Mouse (Mus musculus) hindbrain, postnatal 0 days (tissue): ENCODE data around the gene Mgat4a. TPM values are rescaled to one million over a fixed set of nuclear protein-coding genes. Genes with fewer than 3 reads are reported as not detected.

Experiments
- ATAC-seq: fragments of 200-750 bp; cut with Nextera tagmentation; 2 replicates; pipeline ENCODE4 v1.8.0; 2017; ENCODE audit warnings: mild to moderate bottlenecking, moderate TSS enrichment, moderate library complexity
- DNase-seq: peaks from one replicate; pipeline ENCODE4 v3.0.0-alpha.2; 2015; ENCODE audit warnings: low spot score
- H3K27ac ChIP-seq: fragments of 300-500 bp; sonication (generic); 2 replicates; pipeline ENCODE4 v1.5.1; 2014; ENCODE audit warnings: mild to moderate bottlenecking
- H3K27me3 ChIP-seq: fragments of 300-500 bp; sonication (generic); 2 replicates; pipeline ENCODE4 v1.6.1; 2014; ENCODE audit warnings: low read length, mixed read lengths; ENCODE audit not compliant: insufficient read depth
- H3K36me3 ChIP-seq: fragments of 300-500 bp; sonication (generic); 2 replicates; pipeline ENCODE4 v1.6.1; 2014; ENCODE audit warnings: low read length, mixed read lengths; ENCODE audit not compliant: insufficient read depth
- H3K4me1 ChIP-seq: fragments of 300-500 bp; sonication (generic); 2 replicates; pipeline ENCODE4 v1.6.1; 2014; ENCODE audit warnings: antibody characterized with exemption, low read length, mixed read lengths; ENCODE audit not compliant: insufficient read depth
- H3K4me2 ChIP-seq: fragments of 300-500 bp; sonication (generic); 2 replicates; pipeline ENCODE4 v1.6.1; 2014; ENCODE audit warnings: low read depth, mild to moderate bottlenecking, low read length, moderate library complexity, mixed read lengths
- H3K4me3 ChIP-seq: fragments of 300-500 bp; sonication (generic); 2 replicates; pipeline ENCODE4 v1.5.1; 2014; ENCODE audit warnings: low read length
- H3K9ac ChIP-seq: fragments of 300-500 bp; sonication (generic); replicated peaks from 2 replicates; pipeline ENCODE4 v1.6.1; 2014; ENCODE audit warnings: mild to moderate bottlenecking, low read length, moderate library complexity, mixed read lengths
- H3K9me3 ChIP-seq: fragments of 300-500 bp; sonication (generic); 2 replicates; pipeline ENCODE4 v1.6.1; 2016; ENCODE audit warnings: low read length, mixed read lengths
- CTCF ChIP-seq: IDR thresholded peaks from 2 replicates; pipeline ENCODE4 v1.5.1; 2016; ENCODE audit warnings: antibody characterized with exemption, control low read depth, low read depth
- WGBS: fragments of 180-500 bp; shearing (Covaris S2); extraction: QIAGEN DNeasy Blood & Tissue Kit; methylation state at CpG from one replicate; pipeline ENCODE4 v1.1.7; 2014; 5-methylcytosine and 5-hydroxymethylcytosine counted together
- polyA plus RNA-seq: library from polyadenylated mRNA; unstranded; fragments of >200 nt; fragmentation: Nextera tagmentation; extraction: Ambion mirVana; gene quantifications from 2 replicates; pipeline ENCODE4 v1.2.1, GENCODE M21; 2015
- total RNA-seq: library from RNA; depleted of rRNA; stranded (reverse); fragments of >200 nt; gene quantifications from 2 replicates; pipeline ENCODE4 v1.2.3, GENCODE M21; 2014

Gene Mgat4a
- total and polyA plus RNA-seq, 2 experiments from 2014 or later = 10.5 to 20.0 TPM

- Histone ChIP-seq H3K27me3 (no peaks in the 10 kb centered on the region), H3K36me3 (peaks cover 11% of the 10 kb centered on the region), H3K27ac (no peak overlapping the region), H3K9me3 (no peaks in the 10 kb centered on the region), H3K4me2 (no peak overlapping the region), H3K9ac (no peak overlapping the region), H3K4me3 (no peak overlapping the region), H3K4me1 (no peaks in the 10 kb centered on the region)
- WGBS = 93% methylated on average over 8 of the region's 8 CpGs
- DNase-seq = no peak
- ATAC-seq = no peak
- TF ChIP-seq CTCF = no peak
Measured at GRCm38 (mm10) chr1:37451270-37451669, 89.5 kb downstream of the Mgat4a start.

- H3K27ac ChIP-seq = no peak overlapping the region
- H3K9ac ChIP-seq = no peak overlapping the region
- 81% methylated on average over 10 of the region's 10 CpGs for WGBS
- no peak overlapping the region for H3K4me3 ChIP-seq
- no peaks in the 10 kb centered on the region for H3K4me1 ChIP-seq
- H3K36me3 ChIP-seq = peaks cover 11% of the 10 kb centered on the region
- TF ChIP-seq CTCF = peak; percentile 64
- H3K4me2 ChIP-seq = no peak overlapping the region
- DNase-seq (peak; percentile 72), ATAC-seq (no peak)
- no peaks in the 10 kb centered on the region for H3K9me3 ChIP-seq
- H3K27me3 ChIP-seq = no peaks in the 10 kb centered on the region
Measured at GRCm38 (mm10) chr1:37448361-37449095, 92.3 kb downstream of the Mgat4a start.

- H3K4me2 ChIP-seq = no peak overlapping the region
- WGBS = 91% methylated on average over 16 of the region's 16 CpGs
- TF ChIP-seq CTCF = no peak
- H3K9ac ChIP-seq = no peak overlapping the region
- H3K27me3 ChIP-seq = no peaks in the 10 kb centered on the region
- H3K9me3 ChIP-seq = no peaks in the 10 kb centered on the region
- peaks cover 32% of the 10 kb centered on the region for H3K36me3 ChIP-seq
- DNase-seq = no peak
- no peaks in the 10 kb centered on the region for H3K4me1 ChIP-seq
- no peak for ATAC-seq
- no peak overlapping the region for H3K4me3 ChIP-seq
- no peak overlapping the region for H3K27ac ChIP-seq
Measured at GRCm38 (mm10) chr1:37442848-37443835, 97.7 kb downstream of the Mgat4a start.

DNA sequence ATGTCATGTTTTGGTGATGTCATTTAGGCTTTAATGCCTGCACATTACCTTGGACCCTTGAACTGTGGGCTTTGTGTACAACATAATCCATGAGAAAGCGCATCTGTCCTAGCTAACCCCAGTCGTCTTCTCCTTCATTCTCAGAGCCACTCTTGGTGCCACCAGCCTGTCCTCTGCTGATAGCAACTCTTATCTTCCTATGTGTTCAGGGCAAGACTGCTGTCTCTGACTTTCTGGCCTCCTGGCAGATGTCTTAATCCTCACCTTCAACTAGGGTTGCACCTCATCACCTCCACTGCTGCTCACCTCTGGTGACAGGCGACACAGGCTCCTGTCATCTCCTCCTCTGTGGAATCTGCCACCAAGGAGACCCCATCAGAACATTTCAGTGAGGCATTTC lies 104.4 kb downstream of the Mgat4a start:
- Histone ChIP-seq H3K9me3 (no peaks in the 10 kb centered on the region), H3K27ac (no peak overlapping the region), H3K36me3 (peaks cover 64% of the 10 kb centered on the region), H3K27me3 (no peaks in the 10 kb centered on the region), H3K4me2 (no peak overlapping the region), H3K4me1 (0 out of 2 replicates have a peak, but pooled peaks cover under 1% of the 10 kb centered on the region), H3K4me3 (no peak overlapping the region), H3K9ac (no peak overlapping the region)
- ATAC-seq = no peak
- WGBS = 94% methylated on average over 3 of the region's 3 CpGs
- TF ChIP-seq CTCF = no peak
- DNase-seq = no peak

- Histone ChIP-seq H3K4me2 (peak overlapping the region; percentile 93), H3K27ac (peak overlapping the region; percentile 85), H3K4me3 (peak overlapping the region; percentile 97), H3K27me3 (no peaks in the 10 kb centered on the region), H3K9ac (peak overlapping the region; percentile 79), H3K4me1 (peaks cover 12% of the 10 kb centered on the region; the same call in 1 of the 2 replicates), H3K36me3 (peaks cover 18% of the 10 kb centered on the region; the same call in 1 of the 2 replicates), H3K9me3 (no peaks in the 10 kb centered on the region)
- ATAC-seq (peak; percentile 19; the same call in 1 of the 2 replicates), DNase-seq (no peak)
- 2% methylated on average over 40 of the region's 40 CpGs for WGBS
- TF ChIP-seq CTCF = no peak
Measured at GRCm38 (mm10) chr1:37430297-37430840, 110.4 kb downstream of the Mgat4a start.
